Mouse (Mus musculus) heart, postnatal 14 days (tissue): Measurements from ENCODE around the gene Gm8773. TPM values are rescaled to one million over a fixed set of nuclear protein-coding genes. Genes with fewer than 3 reads are reported as not detected.
A peak's percentile ranks its signal among the peaks of the same experiment; 100 is the strongest.

Source experiments
- DNase-seq, 2 experiments: peaks; one replicate each; pipeline ENCODE4 v3.0.0; 2021 to 2022
- intact Hi-C: fragments of 180-260 bp; cut with DNase I; formaldehyde crosslinking; loops from one replicate; pipeline ENCODE4 v1.15.1; 2025
- long read RNA-seq, 2 experiments: library from polyadenylated mRNA; stranded (forward); transcript quantifications; one replicate each; pipeline ENCODE4 v2.0.0; 2021
- total RNA-seq, 2 experiments: library from RNA; stranded (reverse); gene quantifications; 2 replicates each; pipeline ENCODE4 v1.2.3; 2021

Gene Gm8773
- not detected for total RNA-seq
- long read RNA-seq, experiment 1, result 0 reads
- long read RNA-seq, experiment 2, result 0 reads

DNA sequence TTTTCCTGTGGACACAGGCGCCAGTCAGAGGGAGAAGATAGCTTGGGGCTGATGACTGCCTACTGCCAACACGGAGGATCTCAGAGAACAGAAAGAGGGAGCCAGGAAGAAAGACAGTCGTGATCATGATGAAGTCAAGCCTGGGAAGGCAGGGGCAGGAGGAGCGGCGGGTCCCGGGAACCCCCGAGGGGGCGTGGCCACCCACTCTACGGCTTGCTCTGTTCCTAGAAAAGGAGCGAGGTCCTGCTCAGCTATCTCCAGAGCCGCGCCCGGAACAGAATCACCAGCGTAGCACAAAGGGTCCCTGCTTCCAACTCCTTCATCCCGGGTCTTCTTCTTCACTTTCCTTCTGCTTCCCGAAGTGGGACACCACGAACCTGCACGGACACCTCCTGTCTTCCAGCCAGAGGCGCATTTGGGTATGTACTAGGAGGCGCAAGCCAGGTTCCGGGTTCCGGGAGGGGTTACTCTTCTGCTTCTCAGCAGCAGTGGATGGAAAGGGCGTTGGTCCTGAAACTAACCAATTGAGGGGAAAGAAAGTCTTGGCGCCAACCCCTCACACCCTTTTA lies at the start of gene Gm8773:
TSS of gene Gm8773 (plus strand) at position 51 of the 569 bp plus-strand sequence.
- DNase-seq, result peak; percentile 6 to 9

GRCm38 (mm10) chr5:5533656-5534420 lies 39.8 kb upstream of the Gm8773 start:
- intact Hi-C loops, result no loop called here
- no peak for DNase-seq

More for the DNA sequence above, at the start of gene Gm8773:
- intact Hi-C loops, result no loop called here

- intact Hi-C loops, result no loop called here
- DNase-seq, result no peak
These were observed 37.5 kb upstream of the Gm8773 start for GRCm38 (mm10) chr5:5536131-5536530.

- intact Hi-C loops, result no loop called here
- no peak for DNase-seq
These were observed 33.8 kb upstream of the Gm8773 start for GRCm38 (mm10) chr5:5539771-5540170.

DNA sequence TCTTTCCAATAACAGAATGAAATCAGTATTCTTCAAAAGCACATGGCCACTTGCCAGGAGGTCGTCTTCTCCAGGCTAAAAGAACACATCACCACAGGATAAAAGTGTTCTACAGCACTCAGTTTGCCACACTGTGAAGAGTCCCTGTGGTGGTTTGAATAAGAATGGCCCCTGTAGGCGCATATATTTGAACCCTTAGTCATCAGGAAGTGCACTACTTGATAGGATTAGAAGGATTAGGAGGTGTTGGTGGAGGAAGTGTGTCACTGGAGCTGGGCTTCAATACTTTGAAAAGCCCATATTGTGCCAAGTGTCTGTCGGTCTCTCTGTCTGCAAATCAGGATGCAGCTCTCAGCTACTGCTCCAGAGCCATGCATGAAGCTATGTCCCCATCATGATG lies 33.2 kb upstream of the Gm8773 start:
- intact Hi-C loops, result no loop called here
- DNase-seq, result no peak

- no peak for DNase-seq
- intact Hi-C loops, result no loop called here
These were observed 22.5 kb upstream of the Gm8773 start for GRCm38 (mm10) chr5:5551110-5551509.

- DNase-seq, result peak; percentile 91 to 97
- intact Hi-C loops, result loop anchor here (5.0 kb wide), 1 partner anchor 42 kb away; no protein-coding TSS in a partner anchor
These were observed 14.4 kb upstream of the Gm8773 start, which contains the start of gene Gtpbp10 for GRCm38 (mm10) chr5:5559079-5559740. Gene Gtpbp10 (minus strand): TSS chr5:5559538.

GRCm38 (mm10) chr5:5559798-5560197 lies 13.8 kb upstream of the Gm8773 start:
- DNase-seq, result no peak
- intact Hi-C loops, result loop anchor here (5.0 kb wide), 1 partner anchor 42 kb away; no protein-coding TSS in a partner anchor

GRCm38 (mm10) chr5:5561041-5561706 lies 12.4 kb upstream of the Gm8773 start:
- no peak for DNase-seq
- intact Hi-C loops, result no loop called here

DNA sequence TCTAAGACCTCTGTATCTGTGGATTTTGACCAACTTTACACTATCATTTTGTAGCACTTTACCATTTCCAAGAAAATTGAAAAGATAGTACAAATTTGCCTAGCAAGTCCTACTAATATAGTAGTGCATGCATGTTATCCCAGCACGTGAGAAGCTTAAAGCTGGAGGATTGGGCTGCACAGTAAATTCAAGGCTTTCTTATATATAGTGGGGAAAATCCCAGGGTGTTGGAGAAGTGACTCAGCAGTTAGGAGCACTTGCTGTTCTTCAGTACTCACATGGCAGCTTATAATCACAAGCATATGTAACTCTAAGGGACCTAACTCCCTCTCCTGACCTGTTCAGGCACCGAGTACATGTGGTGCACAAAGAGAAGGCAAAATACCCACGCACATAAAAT lies 11.2 kb upstream of the Gm8773 start:
- no peak for DNase-seq
- intact Hi-C loops, result no loop called here

GRCm38 (mm10) chr5:5587686-5588085 lies 14.1 kb downstream of the Gm8773 start:
- intact Hi-C loops, result no loop called here
- DNase-seq, result no peak

- intact Hi-C loops, result no loop called here
- DNase-seq, result no peak
These were observed 36.9 kb downstream of the Gm8773 start for GRCm38 (mm10) chr5:5610540-5610939.

- intact Hi-C loops, result no loop called here
- no peak for DNase-seq
These were observed 44.7 kb downstream of the Gm8773 start for GRCm38 (mm10) chr5:5618329-5618728.

GRCm38 (mm10) chr5:5625491-5625890 lies 51.9 kb downstream of the Gm8773 start:
- no peak for DNase-seq
- intact Hi-C loops, result no loop called here

Other genes starting within 250 kb of the Gm8773 start
- gene Cdk14, start 153.5 kb upstream of the Gm8773 start, total RNA-seq, result 10 to 100 TPM; 13.4 to 14.6 TPM
- not detected for gene 1700015F17Rik, start 94.7 kb upstream of the Gm8773 start, total RNA-seq
- 10 to 100 TPM; 17.7 to 18.5 TPM for gene Cldn12, start 58.8 kb upstream of the Gm8773 start, total RNA-seq
- 1 to 10 TPM; 8.4 to 9.5 TPM for gene Gtpbp10, start 14.3 kb upstream of the Gm8773 start, total RNA-seq
- 1 to 10 TPM in 1 of 2 experiments, under 1 TPM in 1; 0.80 to 1.7 TPM for gene Cfap69, start 90.4 kb downstream of the Gm8773 start, total RNA-seq
- 1 to 10 TPM; 1.0 to 1.1 TPM for gene Steap2, start 120.8 kb downstream of the Gm8773 start, total RNA-seq
- not detected for gene Steap1, start 175.5 kb downstream of the Gm8773 start, total RNA-seq